Mouse (Mus musculus) liver, postnatal 0 days (tissue): ENCODE results near the gene Polr2f.

Experiments
- CTCF ChIP-seq: sonication (generic); IDR thresholded peaks from 2 replicates; pipeline ENCODE4 v1.5.1; 2016; ENCODE audit warnings: antibody characterized with exemption, low read depth
- EP300 ChIP-seq: IDR thresholded peaks from 2 replicates; pipeline ENCODE4 v1.6.1; 2016; ENCODE audit warnings: antibody characterized with exemption, low read depth, mild to moderate bottlenecking

DNA sequence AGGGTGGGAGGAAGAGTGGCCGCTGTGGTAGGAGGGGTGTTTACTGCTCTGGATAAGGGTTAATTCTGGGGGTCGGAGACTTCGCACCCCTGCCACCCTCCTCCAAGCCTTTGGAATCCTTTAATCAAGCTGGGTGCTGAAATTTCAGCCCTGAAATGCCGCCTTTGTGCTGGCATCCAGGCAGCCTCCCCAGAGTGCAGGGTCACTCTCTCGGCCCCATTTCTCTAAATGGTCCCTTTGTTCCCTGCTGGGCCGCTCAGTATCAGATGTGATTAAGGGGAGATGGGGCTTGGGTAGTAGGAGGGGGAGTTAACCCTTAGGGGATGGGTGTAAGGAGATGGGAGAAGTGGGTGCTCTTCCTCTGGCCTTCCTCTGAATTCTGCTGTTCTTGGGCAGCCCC is 11.9 kb downstream of the Polr2f start:
- TF ChIP-seq CTCF, result no peak
- TF ChIP-seq EP300, result no peak
